Mouse (Mus musculus): ENCODE data around the gene Lamb2. TPM values are rescaled to one million over a fixed set of nuclear protein-coding genes. Genes with fewer than 3 reads are reported as not detected.

Gene Lamb2
- polyA plus RNA-seq, 1 experiment = 40.5 TPM

DNA sequence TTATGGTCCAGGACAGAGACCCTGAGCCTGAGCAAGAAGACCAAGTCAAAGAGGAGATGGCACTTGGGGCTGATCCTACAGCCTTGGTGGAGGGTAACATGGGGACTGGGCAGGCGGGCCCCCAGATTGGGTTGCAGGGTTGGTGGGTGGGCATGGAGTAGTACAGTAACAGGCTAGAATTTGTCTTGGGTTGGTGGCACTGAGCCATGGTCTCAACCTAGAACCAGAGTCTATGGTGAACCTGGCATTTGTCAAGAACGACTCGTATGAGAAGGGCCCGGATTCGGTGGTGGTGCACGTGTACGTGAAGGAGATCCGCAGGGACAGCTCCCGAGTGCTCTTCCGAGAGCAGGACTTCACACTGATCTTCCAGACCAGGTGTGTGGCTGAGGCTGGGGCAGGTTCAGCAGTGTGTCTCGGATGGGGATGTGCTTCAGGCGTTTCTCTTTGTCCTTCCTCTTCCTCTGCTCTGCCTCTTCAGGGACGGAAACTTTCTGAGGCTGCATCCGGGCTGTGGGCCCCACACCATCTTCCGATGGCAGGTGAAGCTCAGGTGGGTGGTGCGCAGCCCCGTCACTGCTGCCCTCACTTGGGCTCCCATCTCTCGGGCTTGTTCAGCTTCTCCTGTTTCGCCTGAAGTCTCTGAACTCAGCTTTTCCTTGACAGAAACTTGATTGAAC lies 14.8 kb downstream of the Lamb2 start:
- Histone ChIP-seq H3K27me3 (ENCODE audit: control insufficient read depth, insufficient read depth, low read length) (no peaks in the 10 kb centered on the region), H3K36me3 (ENCODE audit: control insufficient read depth, insufficient read depth, low read length) (peaks cover 60% of the 10 kb centered on the region), H3K4me3 (ENCODE audit: extremely low read depth, insufficient read depth, insufficient read length) (no peak overlapping the region), H3K4me1 (ENCODE audit: control insufficient read depth, insufficient read depth, insufficient read length) (peaks cover 12% of the 10 kb centered on the region; the same call in 1 of the 2 replicates), H3K27ac (ENCODE audit: insufficient read depth, low read length) (no peak overlapping the region)
- TF ChIP-seq CTCF (IDR thresholded peaks at IDR 0.05; ENCODE audit: extremely low read depth, insufficient read depth, insufficient read length, insufficient replicate concordance) = no peak
- no peak for TF ChIP-seq POLR2A (IDR thresholded peaks at IDR 0.05; ENCODE audit: low read depth, low read length)
- WGBS = 95% methylated on average over 19 of the region's 19 CpGs
- DNase-seq (ENCODE audit: low read depth in 1 of 2, low spot score in 2 of 2) = no peak

DNA sequence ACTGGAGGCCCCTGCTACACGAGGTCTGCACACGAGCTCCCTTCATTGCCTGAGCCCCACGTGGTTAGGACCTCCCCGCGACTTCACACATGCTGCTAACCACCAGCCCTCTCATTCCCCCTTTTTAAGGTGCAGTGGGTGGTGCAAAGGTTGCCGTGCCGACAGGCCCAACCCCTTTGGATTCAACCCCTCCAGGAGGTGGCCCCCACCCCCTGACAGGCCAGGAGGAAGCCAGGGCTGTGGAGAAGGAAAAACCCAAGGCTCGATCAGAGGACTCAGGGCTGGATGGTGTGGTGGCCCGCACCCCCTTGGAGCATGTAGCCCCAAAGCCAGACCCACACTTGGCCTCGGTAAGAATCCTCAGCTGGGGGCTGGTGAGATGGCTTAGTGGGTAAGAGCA lies 15.4 kb downstream of the Lamb2 start:
- DNase-seq (ENCODE audit: low read depth in 1 of 2, low spot score in 2 of 2) = no peak
- peaks cover 11% of the 10 kb centered on the region; the same call in 1 of the 2 replicates for H3K4me1 ChIP-seq (ENCODE audit: control insufficient read depth, insufficient read depth, insufficient read length)
- H3K4me3 ChIP-seq (ENCODE audit: extremely low read depth, insufficient read depth, insufficient read length) = no peak overlapping the region
- no peak overlapping the region for H3K27ac ChIP-seq (ENCODE audit: insufficient read depth, low read length)
- peaks cover 66% of the 10 kb centered on the region for H3K36me3 ChIP-seq (ENCODE audit: control insufficient read depth, insufficient read depth, low read length)
- H3K27me3 ChIP-seq (ENCODE audit: control insufficient read depth, insufficient read depth, low read length) = no peaks in the 10 kb centered on the region
- 81% methylated on average over 10 of the region's 10 CpGs for WGBS
- TF ChIP-seq CTCF (IDR thresholded peaks at IDR 0.05; ENCODE audit: extremely low read depth, insufficient read depth, insufficient read length, insufficient replicate concordance) (no peak), POLR2A (IDR thresholded peaks at IDR 0.05; ENCODE audit: low read depth, low read length) (no peak)

DNA sequence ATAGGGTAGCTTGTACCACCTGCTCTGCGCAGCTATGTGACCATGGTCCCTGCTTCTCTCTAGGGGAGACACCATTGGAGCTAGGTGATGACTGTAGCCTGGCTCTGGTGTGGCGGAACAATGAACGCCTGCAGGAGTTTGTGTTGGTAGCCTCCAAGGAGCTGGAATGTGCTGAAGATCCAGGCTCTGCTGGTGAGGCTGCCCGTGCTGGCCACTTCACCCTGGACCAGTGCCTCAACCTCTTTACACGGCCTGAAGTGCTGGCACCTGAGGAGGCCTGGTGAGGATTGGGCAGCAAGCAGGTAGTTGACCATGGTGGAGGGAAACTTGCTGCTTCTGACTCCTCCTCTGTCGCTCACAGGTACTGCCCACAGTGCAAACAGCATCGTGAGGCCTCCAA lies 19.7 kb downstream of the Lamb2 start:
- no peaks in the 10 kb centered on the region for H3K4me1 ChIP-seq (ENCODE audit: control insufficient read depth, insufficient read depth, insufficient read length)
- WGBS = 97% methylated on average over 7 of the region's 7 CpGs
- no peaks in the 10 kb centered on the region for H3K27me3 ChIP-seq (ENCODE audit: control insufficient read depth, insufficient read depth, low read length)
- H3K27ac ChIP-seq (ENCODE audit: insufficient read depth, low read length) = no peak overlapping the region
- no peak overlapping the region for H3K4me3 ChIP-seq (ENCODE audit: extremely low read depth, insufficient read depth, insufficient read length)
- H3K36me3 ChIP-seq (ENCODE audit: control insufficient read depth, insufficient read depth, low read length) = peaks cover 78% of the 10 kb centered on the region
- DNase-seq (ENCODE audit: low read depth in 1 of 2, low spot score in 2 of 2) = no peak
- TF ChIP-seq CTCF (IDR thresholded peaks at IDR 0.05; ENCODE audit: extremely low read depth, insufficient read depth, insufficient read length, insufficient replicate concordance) (no peak), POLR2A (IDR thresholded peaks at IDR 0.05; ENCODE audit: low read depth, low read length) (no peak)

DNA sequence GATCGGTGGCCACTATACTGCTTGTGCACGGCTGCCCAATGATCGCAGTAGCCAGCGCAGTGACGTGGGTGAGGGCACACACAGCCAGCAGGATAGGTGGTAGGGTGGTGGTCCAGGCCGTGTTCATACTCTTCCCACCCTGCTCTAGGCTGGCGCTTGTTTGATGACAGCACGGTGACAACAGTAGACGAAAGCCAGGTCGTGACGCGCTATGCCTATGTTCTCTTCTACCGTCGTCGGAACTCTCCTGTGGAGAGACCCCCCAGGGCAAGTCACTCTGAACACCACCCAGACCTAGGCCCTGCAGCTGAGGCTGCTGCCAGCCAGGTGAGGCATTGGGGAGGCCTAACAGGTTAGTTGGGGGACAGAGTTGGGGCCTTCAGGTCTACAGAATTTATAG lies 20.4 kb downstream of the Lamb2 start:
- DNase-seq (ENCODE audit: low read depth in 1 of 2, low spot score in 2 of 2) = no peak
- Histone ChIP-seq H3K4me3 (ENCODE audit: extremely low read depth, insufficient read depth, insufficient read length) (no peak overlapping the region), H3K27me3 (ENCODE audit: control insufficient read depth, insufficient read depth, low read length) (no peaks in the 10 kb centered on the region), H3K27ac (ENCODE audit: insufficient read depth, low read length) (no peak overlapping the region), H3K4me1 (ENCODE audit: control insufficient read depth, insufficient read depth, insufficient read length) (no peaks in the 10 kb centered on the region), H3K36me3 (ENCODE audit: control insufficient read depth, insufficient read depth, low read length) (peaks cover 71% of the 10 kb centered on the region)
- WGBS = 97% methylated on average over 15 of the region's 15 CpGs
- TF ChIP-seq POLR2A (IDR thresholded peaks at IDR 0.05; ENCODE audit: low read depth, low read length) (no peak), CTCF (IDR thresholded peaks at IDR 0.05; ENCODE audit: extremely low read depth, insufficient read depth, insufficient read length, insufficient replicate concordance) (no peak)

DNA sequence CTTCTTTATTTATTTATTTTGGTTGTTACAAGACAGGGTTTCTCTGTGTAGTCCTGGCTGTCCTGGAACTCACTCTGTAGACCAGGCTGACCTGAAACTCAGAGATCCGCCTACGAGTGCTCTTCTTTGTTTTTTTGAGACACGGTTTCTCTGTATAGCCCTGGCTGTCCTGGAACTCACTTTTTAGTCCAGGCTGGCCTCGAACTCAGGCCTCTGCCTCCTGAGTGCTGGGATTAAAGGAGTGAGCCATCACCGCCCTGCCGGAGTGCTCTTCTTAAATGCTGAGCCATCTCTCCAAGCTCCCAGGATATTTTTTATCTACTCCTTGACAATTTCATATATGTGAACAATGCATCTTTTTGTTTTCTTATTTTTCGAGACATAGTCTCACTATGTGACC lies 27.4 kb downstream of the Lamb2 start:
- peaks cover 17% of the 10 kb centered on the region for H3K36me3 ChIP-seq (ENCODE audit: control insufficient read depth, insufficient read depth, low read length)
- H3K27ac ChIP-seq (ENCODE audit: insufficient read depth, low read length) = no peak overlapping the region
- DNase-seq (ENCODE audit: low read depth in 1 of 2, low spot score in 2 of 2) = no peak
- 91% methylated on average over 7 of the region's 7 CpGs for WGBS
- no peak for TF ChIP-seq CTCF (IDR thresholded peaks at IDR 0.05; ENCODE audit: extremely low read depth, insufficient read depth, insufficient read length, insufficient replicate concordance)
- no peak overlapping the region for H3K4me3 ChIP-seq (ENCODE audit: extremely low read depth, insufficient read depth, insufficient read length)
- H3K27me3 ChIP-seq (ENCODE audit: control insufficient read depth, insufficient read depth, low read length) = no peaks in the 10 kb centered on the region
- H3K4me1 ChIP-seq (ENCODE audit: control insufficient read depth, insufficient read depth, insufficient read length) = peaks cover 9% of the 10 kb centered on the region; the same call in 1 of the 2 replicates

DNA sequence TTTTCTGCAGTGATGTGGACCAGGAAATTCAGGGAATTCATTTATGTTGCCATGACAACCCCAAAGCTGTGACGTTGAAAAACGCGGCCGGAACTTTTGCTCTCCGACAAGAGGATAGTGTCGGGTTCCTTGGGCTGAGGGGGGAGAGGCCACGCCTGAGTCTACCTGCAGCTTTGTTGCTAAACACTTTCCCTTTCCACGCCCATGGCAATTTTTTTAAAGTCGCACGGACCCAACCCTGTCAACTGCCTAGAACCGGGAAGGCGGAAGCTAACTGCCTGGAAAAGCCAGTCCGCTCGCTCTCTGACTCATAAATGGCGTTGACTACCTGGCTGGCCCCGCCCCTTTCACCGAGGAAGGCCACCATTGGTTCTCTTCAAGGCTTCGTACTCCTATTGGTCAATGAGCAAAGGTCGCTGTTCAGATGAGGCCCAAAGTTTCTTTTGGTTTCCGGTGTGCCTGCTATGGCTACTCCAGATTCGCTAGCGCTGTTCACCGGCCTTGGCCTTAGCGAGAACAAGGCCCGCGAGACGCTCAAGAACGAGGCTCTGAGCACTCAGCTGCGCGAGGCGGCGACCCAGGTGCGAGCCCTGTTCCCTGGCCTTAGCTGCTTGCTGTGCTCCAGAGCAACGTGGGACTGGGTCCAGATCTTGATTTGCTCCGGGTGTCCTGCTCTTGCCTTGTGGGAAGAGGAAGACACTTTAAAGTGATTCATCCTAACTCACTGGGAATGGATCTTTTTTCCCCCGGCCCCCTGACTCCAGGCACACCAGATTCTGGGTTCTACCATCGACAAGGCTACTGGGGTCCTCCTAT lies 28.3 kb downstream of the Lamb2 start, which contains the start of gene Qars:
Gene Qars, plus strand, starts transcription at position 88 of the 816 bp plus-strand sequence.
- peak; percentile 89 to 92 for DNase-seq (ENCODE audit: low read depth in 1 of 2, low spot score in 2 of 2)
- Histone ChIP-seq H3K27ac (ENCODE audit: insufficient read depth, low read length) (peak within 1 kb of the TSS; percentile 80), H3K27me3 (ENCODE audit: control insufficient read depth, insufficient read depth, low read length) (no peaks in the 10 kb centered on the region), H3K36me3 (ENCODE audit: control insufficient read depth, insufficient read depth, low read length) (peaks cover 17% of the 10 kb centered on the region), H3K4me1 (ENCODE audit: control insufficient read depth, insufficient read depth, insufficient read length) (peaks cover 9% of the 10 kb centered on the region; the same call in 1 of the 2 replicates), H3K4me3 (ENCODE audit: extremely low read depth, insufficient read depth, insufficient read length) (peak within 1 kb of the TSS; percentile 82)
- WGBS = under 1% methylated on average over 37 of the region's 37 CpGs
- TF ChIP-seq POLR2A (IDR thresholded peaks at IDR 0.05; ENCODE audit: low read depth, low read length) (peak; percentile 56; the same call in 1 of the 2 replicates), CTCF (IDR thresholded peaks at IDR 0.05; ENCODE audit: extremely low read depth, insufficient read depth, insufficient read length, insufficient replicate concordance) (no peak)

Measured in spleen, adult 2 months (tissue).